Mouse (Mus musculus) T-cell, adult 2 months (primary cell): ENCODE results near the gene Zscan4d.
"Not testable (repeated sequence)": the region's sequence is repeated elsewhere in the genome, so short reads cannot be mapped to it uniquely, and the experiment has no call there.

ENCODE experiments used
- DNase-seq: peaks from one replicate; pipeline ENCODE4 v3.0.0; 2022; ENCODE audit warnings: low spot score

Zscan4d gene

GRCm38 (mm10) chr7:11166059-11166458 lies at the start of gene Zscan4d:
Gene Zscan4d (minus strand): TSS chr7:11166159.
- DNase-seq = not testable (repeated sequence)

- not testable (repeated sequence) for DNase-seq
These were observed 7.9 kb downstream of the Zscan4d start for GRCm38 (mm10) chr7:11158036-11158435.
